Mouse (Mus musculus): Measurements from ENCODE around the gene Catsper4.
A peak's percentile ranks its signal among the peaks of the same experiment; 100 is the strongest.

Gene Catsper4

GRCm38 (mm10) chr4:134250116-134250929 is 23.1 kb upstream of the Catsper4 start:
- no peak for DNase-seq (ENCODE audit: low spot score)

- peak; percentile 63 for DNase-seq (ENCODE audit: low spot score)
Observed at GRCm38 (mm10) chr4:134249651-134250050, 22.5 kb upstream of the Catsper4 start.

- no peak for DNase-seq (ENCODE audit: low spot score)
Observed at GRCm38 (mm10) chr4:134246719-134247258, 19.6 kb upstream of the Catsper4 start, which contains the start of gene Gm30191. Gm30191 (plus strand) TSS chr4:134246935.

GRCm38 (mm10) chr4:134246256-134246655 is 19.1 kb upstream of the Catsper4 start:
- DNase-seq (ENCODE audit: low spot score): peak; percentile 75

GRCm38 (mm10) chr4:134245148-134245843 is 18.1 kb upstream of the Catsper4 start, which contains the start of gene Zfp593:
Zfp593 (minus strand) TSS chr4:134245592.
- peak; percentile 97 for DNase-seq (ENCODE audit: low spot score)

GRCm38 (mm10) chr4:134243516-134244250 is 16.5 kb upstream of the Catsper4 start, which contains the start of gene E130218I03Rik:
E130218I03Rik (plus strand) TSS chr4:134243662.
- peak; percentile 83 for DNase-seq (ENCODE audit: low spot score)

GRCm38 (mm10) chr4:134238686-134239085 is 11.5 kb upstream of the Catsper4 start:
- DNase-seq (ENCODE audit: low spot score): peak; percentile 35

- DNase-seq (ENCODE audit: low spot score): peak; percentile 86
Observed at GRCm38 (mm10) chr4:134238279-134238651, 11.1 kb upstream of the Catsper4 start, which contains the start of gene Cnksr1. Cnksr1 (minus strand) TSS chr4:134238399.

- DNase-seq (ENCODE audit: low spot score): no peak
Observed at GRCm38 (mm10) chr4:134237582-134238278, 10.5 kb upstream of the Catsper4 start.

- no peak for DNase-seq (ENCODE audit: low spot score)
Observed at GRCm38 (mm10) chr4:134234876-134235275, 7.7 kb upstream of the Catsper4 start.

- DNase-seq (ENCODE audit: low spot score): no peak
Observed at GRCm38 (mm10) chr4:134230431-134230830, 3.2 kb upstream of the Catsper4 start.

GRCm38 (mm10) chr4:134222793-134223600 is 4.2 kb downstream of the Catsper4 start:
- DNase-seq (ENCODE audit: low spot score): no peak

- no peak for DNase-seq (ENCODE audit: low spot score)
Observed at GRCm38 (mm10) chr4:134206488-134207053, 20.6 kb downstream of the Catsper4 start.

- DNase-seq (ENCODE audit: low spot score): no peak
Observed at GRCm38 (mm10) chr4:134203340-134203896, 23.8 kb downstream of the Catsper4 start.

- DNase-seq (ENCODE audit: low spot score): no peak
Observed at GRCm38 (mm10) chr4:134202904-134203303, 24.3 kb downstream of the Catsper4 start, which contains the start of gene Gm7534. Gm7534 (minus strand) TSS chr4:134203004.

- DNase-seq (ENCODE audit: low spot score): no peak
Observed at GRCm38 (mm10) chr4:134199371-134199770, 27.8 kb downstream of the Catsper4 start.

GRCm38 (mm10) chr4:134186268-134186667 is 40.9 kb downstream of the Catsper4 start:
- DNase-seq (ENCODE audit: low spot score): no peak

GRCm38 (mm10) chr4:134185569-134185968 is 41.6 kb downstream of the Catsper4 start:
- no peak for DNase-seq (ENCODE audit: low spot score)

- no peak for DNase-seq (ENCODE audit: low spot score)
Observed at GRCm38 (mm10) chr4:134183711-134184110, 43.5 kb downstream of the Catsper4 start.

GRCm38 (mm10) chr4:134181825-134182224 is 45.4 kb downstream of the Catsper4 start:
- DNase-seq (ENCODE audit: low spot score): peak; percentile 51
